Mouse (Mus musculus): ENCODE measurements around the gene Cacna2d4.

DNA sequence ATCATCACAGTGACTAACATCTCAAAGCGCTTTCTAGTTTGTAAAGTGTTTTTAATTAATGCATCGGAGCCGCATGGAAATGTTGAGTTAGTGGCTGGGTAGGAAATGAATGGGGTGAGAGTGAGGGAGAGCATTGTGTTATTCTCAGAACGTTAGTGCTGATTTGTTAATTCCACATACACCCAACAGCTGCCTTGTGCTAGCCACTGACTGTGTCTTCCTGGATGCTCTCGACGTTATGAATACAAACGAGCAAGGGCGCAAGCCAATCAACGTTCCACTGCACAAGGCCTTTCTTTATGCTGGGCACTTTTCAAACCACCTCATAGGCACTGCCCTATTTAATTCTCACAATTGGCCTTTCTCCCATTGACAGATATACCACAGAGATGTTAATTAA lies 82.4 kb downstream of the Cacna2d4 start:
- no peak for TF ChIP-seq GATA1 (IDR thresholded peaks at IDR 0.05; ENCODE audit: low read length)
- TF ChIP-seq TAL1 (IDR thresholded peaks at IDR 0.05; ENCODE audit: low read length) = no peak
